Mouse (Mus musculus) small intestine, adult 2 months (tissue): ENCODE results near the gene Krt14. TPM values are rescaled to one million over a fixed set of nuclear protein-coding genes. Genes with fewer than 3 reads are reported as not detected.

Experiments used
- H3K27ac ChIP-seq: fragments of 200-500 bp; 2 replicates; pipeline ENCODE4 v1.5.1; 2012; ENCODE audit warnings: low read depth, low read length, control low read depth, inconsistent platforms; ENCODE audit not compliant: insufficient read depth
- H3K27me3 ChIP-seq: fragments of 200-500 bp; 2 replicates; pipeline ENCODE4 v1.6.1; 2012; ENCODE audit warnings: mild to moderate bottlenecking, moderate library complexity, low read length, inconsistent platforms; ENCODE audit not compliant: control insufficient read depth, insufficient read depth
- H3K36me3 ChIP-seq: fragments of 200-500 bp; 2 replicates; pipeline ENCODE4 v1.6.1; 2012; ENCODE audit warnings: mild to moderate bottlenecking, low read length, control low read depth, inconsistent platforms; ENCODE audit not compliant: control insufficient read depth, insufficient read depth
- H3K4me1 ChIP-seq: fragments of 200-500 bp; 2 replicates; pipeline ENCODE4 v1.6.1; 2012; ENCODE audit warnings: low read length, inconsistent platforms, mixed read lengths; ENCODE audit not compliant: control insufficient read depth, insufficient read depth, insufficient read length
- H3K4me3 ChIP-seq: fragments of 200-500 bp; 2 replicates; pipeline ENCODE4 v1.5.1; 2012; ENCODE audit warnings: low read depth, mild to moderate bottlenecking, control low read depth, inconsistent platforms, low read length, moderate library complexity
- CTCF ChIP-seq: fragments of 200-500 bp; IDR thresholded peaks from 2 replicates; pipeline ENCODE4 v1.5.1; 2012; ENCODE audit warnings: low read depth, mild to moderate bottlenecking, control low read depth, inconsistent platforms, low read length, moderate library complexity, mixed read lengths; ENCODE audit not compliant: insufficient replicate concordance, insufficient read length; ENCODE audit errors: extremely low read depth
- POLR2A ChIP-seq: fragments of 200-500 bp; IDR thresholded peaks from 2 replicates; pipeline ENCODE4 v1.6.1; 2012; ENCODE audit warnings: low read depth, mild to moderate bottlenecking, control low read depth, inconsistent platforms, low read length, moderate library complexity
- WGBS: fragments of 180-500 bp; shearing (Covaris S2); methylation state at CpG from one replicate; pipeline ENCODE4 v1.1.7; 2018; 5-methylcytosine and 5-hydroxymethylcytosine counted together
- polyA plus RNA-seq: library from polyadenylated mRNA; depleted of rRNA; stranded (reverse); fragments of >200 nt; gene quantifications from 2 replicates; pipeline ENCODE4 v1.2.3, GENCODE M21; 2012

Gene Krt14
- polyA plus RNA-seq, 1 experiment = not detected

DNA sequence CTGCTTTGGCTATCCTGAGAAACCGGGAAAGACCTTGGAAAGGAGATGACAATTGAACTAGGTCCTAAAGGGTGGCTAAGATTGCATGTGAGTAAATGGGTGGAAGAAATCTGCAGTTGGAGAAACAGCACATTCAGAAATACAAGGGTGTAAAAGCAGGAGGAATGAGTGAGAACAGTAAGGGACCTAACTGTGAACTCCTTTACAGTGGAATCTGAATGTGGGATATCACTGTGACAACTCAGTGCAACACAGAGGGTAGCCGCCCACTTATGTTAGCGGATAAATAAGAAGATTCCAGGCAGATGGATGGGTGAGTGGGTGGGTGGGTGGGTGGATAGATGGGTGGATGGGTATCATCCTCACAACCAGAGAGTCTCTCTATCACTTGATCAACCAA lies 15.5 kb downstream of the Krt14 start:
- no peak overlapping the region for H3K27ac ChIP-seq
- H3K4me3 ChIP-seq = no peak overlapping the region
- WGBS = 88% methylated on average over 3 of the region's 3 CpGs
- H3K36me3 ChIP-seq = no peaks in the 10 kb centered on the region
- no peak for TF ChIP-seq POLR2A
- no peak for TF ChIP-seq CTCF
- no peaks in the 10 kb centered on the region for H3K4me1 ChIP-seq
- H3K27me3 ChIP-seq = no peaks in the 10 kb centered on the region

DNA sequence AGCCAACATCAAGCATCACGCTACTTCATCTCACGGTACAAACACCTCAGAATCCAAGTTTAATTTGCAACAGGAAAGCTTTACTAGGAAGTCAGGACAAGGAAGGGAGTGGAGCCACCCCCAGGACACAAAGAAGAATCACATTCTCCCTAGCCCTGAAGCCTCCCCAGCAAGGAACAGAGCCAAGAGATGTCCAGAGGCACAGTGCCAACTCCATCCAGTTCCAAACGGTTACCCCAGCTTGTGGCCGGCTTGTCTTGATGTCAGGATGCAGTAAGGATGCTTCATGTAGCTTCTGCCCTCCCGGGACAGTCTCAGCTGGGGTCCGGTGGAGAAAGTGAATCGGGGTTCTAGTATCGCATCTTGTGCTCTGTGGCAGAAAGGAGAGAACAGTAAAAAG lies 20.6 kb downstream of the Krt14 start:
- H3K4me3 ChIP-seq = no peak overlapping the region
- WGBS = 76% methylated on average over 8 of the region's 8 CpGs

DNA sequence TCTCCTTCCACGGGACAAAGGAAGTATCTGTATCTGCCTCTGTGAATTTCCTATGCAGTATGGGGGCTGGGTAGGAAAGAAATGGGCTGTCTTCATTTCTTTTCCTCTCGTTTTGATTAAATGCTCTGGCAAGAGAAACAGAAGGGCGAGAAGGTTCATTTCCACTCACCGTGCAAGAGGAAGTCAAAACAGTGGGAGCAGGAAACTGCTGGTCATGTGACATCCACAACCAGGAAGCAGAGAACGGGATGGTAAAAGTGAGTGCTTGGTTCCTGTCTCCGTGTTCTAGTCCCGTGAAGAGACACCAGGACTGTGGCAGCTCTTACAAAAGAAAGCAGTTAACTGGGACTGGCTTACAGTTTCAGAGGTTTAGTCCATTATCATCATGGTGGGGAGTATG lies 25.6 kb downstream of the Krt14 start:
- 69% methylated on average over 7 of the region's 7 CpGs for WGBS
- H3K27ac ChIP-seq = no peak overlapping the region
- TF ChIP-seq POLR2A (no peak), CTCF (no peak)
- no peaks in the 10 kb centered on the region for H3K4me1 ChIP-seq
- no peak overlapping the region for H3K4me3 ChIP-seq
- no peaks in the 10 kb centered on the region for H3K36me3 ChIP-seq
- no peaks in the 10 kb centered on the region for H3K27me3 ChIP-seq

More for the DNA sequence above, 20.6 kb downstream of the Krt14 start:
- TF ChIP-seq CTCF = no peak
- TF ChIP-seq POLR2A = no peak
- no peaks in the 10 kb centered on the region for H3K36me3 ChIP-seq
- H3K4me1 ChIP-seq = no peaks in the 10 kb centered on the region
- H3K27ac ChIP-seq = no peak overlapping the region
- H3K27me3 ChIP-seq = no peaks in the 10 kb centered on the region

DNA sequence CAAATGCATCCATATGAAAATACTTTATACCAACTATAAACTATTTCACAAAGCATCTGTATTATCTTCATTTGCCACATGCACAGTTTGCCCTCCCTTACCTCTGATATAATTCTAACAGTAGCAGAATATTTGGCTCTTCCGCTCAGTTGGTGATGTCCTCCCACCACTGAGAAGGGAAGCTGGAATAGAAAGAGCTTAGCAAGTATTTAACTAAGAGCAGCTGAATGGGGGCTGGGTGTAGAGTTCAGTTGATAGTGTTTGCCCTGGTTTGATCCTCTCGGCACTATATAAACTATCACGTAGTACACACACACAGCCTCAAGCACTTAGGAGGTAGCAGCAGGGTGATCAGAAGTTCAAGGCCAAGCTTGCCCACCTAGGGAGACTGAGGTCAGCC lies 28.1 kb downstream of the Krt14 start:
- peaks cover 2% of the 10 kb centered on the region; the same call in 1 of the 2 replicates for H3K4me1 ChIP-seq
- no peaks in the 10 kb centered on the region for H3K36me3 ChIP-seq
- no peaks in the 10 kb centered on the region for H3K27me3 ChIP-seq
- H3K27ac ChIP-seq = no peak overlapping the region
- WGBS = 45% methylated on average over 3 of the region's 3 CpGs
- H3K4me3 ChIP-seq = no peak overlapping the region
- TF ChIP-seq POLR2A (no peak), CTCF (no peak)

DNA sequence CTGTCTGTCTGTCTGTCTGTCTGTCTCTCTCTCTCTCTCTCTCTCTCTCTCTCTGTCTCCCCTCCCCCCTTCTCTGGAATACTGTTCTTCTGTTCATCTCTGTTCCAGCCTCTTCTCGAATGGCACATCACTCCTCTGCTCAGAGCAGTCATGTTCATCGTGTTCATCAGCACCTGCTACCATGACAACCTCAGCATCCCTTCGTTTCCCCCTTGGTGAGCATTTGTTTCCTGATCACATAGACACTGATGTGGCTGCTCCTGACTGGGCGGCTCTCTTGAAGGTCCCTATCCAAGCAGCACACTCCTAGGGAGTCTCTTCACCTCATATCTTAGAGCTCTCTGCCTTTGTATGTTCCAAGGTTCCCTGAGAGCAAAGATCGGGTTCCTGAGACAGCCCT lies 29.0 kb downstream of the Krt14 start:
- no peak overlapping the region for H3K4me3 ChIP-seq
- no peaks in the 10 kb centered on the region for H3K36me3 ChIP-seq
- H3K27ac ChIP-seq = no peak overlapping the region
- H3K4me1 ChIP-seq = peaks cover 2% of the 10 kb centered on the region; the same call in 1 of the 2 replicates
- WGBS = 69% methylated on average over 5 of the region's 5 CpGs
- TF ChIP-seq CTCF (no peak), POLR2A (no peak)
- no peaks in the 10 kb centered on the region for H3K27me3 ChIP-seq

DNA sequence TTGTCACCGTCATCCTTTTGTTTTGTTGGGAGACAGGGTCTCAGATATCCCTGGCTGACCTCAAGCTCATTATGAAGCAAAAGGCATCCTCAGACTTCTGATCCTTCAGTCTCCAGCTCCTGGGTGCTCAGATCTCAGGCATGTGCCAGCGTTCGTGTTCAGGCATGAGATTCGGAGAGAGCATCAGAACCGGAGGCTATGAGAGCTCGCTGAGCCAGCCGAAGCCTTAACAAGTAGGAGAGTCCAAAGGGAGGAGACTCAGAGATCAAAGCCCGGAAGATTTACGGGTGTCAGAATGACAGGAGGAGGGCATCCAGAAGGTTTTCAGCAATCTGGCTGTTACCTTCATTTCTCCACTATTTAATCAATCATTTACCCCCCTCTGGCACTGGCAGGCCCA lies 30.6 kb downstream of the Krt14 start:
- 45% methylated on average over 9 of the region's 9 CpGs for WGBS
- no peak for TF ChIP-seq CTCF
- TF ChIP-seq POLR2A = no peak

DNA sequence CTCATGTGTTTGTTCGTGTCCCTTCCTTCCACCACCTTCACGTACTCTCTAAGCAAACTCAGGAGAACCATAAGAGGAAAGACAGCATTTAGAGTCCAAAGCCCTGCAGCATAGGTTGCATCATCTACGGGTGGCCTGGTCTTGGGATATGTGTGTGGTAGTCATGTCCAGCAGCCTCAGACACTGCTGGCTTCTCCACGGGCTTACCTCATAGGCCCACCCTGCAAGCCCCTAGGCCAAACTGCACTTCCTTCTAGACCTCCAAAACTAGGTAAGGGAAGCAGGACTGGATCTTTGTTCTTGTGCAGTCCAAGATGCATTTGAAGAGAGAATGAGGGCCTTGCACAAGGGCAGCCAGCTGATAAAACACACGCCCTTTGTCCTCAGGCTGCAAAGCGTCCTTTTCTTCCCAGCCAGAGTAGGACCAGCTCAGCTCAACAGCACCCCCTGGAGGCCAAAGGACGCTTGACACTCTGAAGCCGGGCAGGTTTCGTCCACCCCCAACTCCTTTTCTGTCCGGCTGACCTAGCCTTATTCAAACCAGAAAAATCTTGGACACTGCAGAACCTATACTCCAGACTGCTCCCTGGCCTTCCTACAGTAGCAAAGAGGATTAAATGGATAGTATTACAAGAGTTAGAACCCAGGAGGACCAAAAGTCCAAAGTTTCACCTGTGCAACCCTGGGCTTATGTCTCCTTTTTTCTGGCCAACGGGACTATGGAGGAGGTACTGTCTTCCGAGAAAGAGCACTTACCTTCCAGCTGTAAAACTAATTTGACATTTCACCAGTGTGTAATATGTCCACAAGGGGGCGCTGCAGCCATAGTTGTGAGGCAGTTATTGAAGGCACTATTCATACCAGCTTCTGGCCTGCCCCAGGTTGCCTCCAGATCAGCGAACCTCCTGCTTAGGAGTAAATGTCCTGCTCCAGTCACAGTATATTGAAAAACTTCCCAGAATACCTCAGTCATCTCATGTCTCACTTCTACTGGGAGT lies 38.3 kb downstream of the Krt14 start:
- H3K4me3 ChIP-seq = peak overlapping the region; percentile 28; the same call in 1 of the 2 replicates
- H3K4me1 ChIP-seq = peaks cover 32% of the 10 kb centered on the region
- H3K27ac ChIP-seq = peak overlapping the region; percentile 99
- 8% methylated on average over 14 of the region's 14 CpGs for WGBS
- no peaks in the 10 kb centered on the region for H3K27me3 ChIP-seq
- H3K36me3 ChIP-seq = no peaks in the 10 kb centered on the region
- TF ChIP-seq POLR2A = no peak
- TF ChIP-seq CTCF = peak; percentile 93

More for the DNA sequence above, 30.6 kb downstream of the Krt14 start:
- Histone ChIP-seq H3K4me3 (no peak overlapping the region), H3K4me1 (peaks cover 2% of the 10 kb centered on the region; the same call in 1 of the 2 replicates), H3K27ac (no peak overlapping the region), H3K36me3 (no peaks in the 10 kb centered on the region), H3K27me3 (no peaks in the 10 kb centered on the region)
